Mouse (Mus musculus): ENCODE data around the gene Zpbp. TPM values are rescaled to one million over a fixed set of nuclear protein-coding genes. Genes with fewer than 3 reads are reported as not detected.

Gene Zpbp
- polyA plus RNA-seq (2014; fragmentation: Illumina TruSeq; extraction: RNeasy Lipid Tissue Mini Kit (QIAGEN cat#74804); ENCODE audit: low read depth, low replicate concordance) = not detected

GRCm38 (mm10) chr11:11461635-11462560, at the start of gene Zpbp, which contains the start of gene Spata48:
Gene Zpbp (minus strand): TSS chr11:11462408.
Gene Spata48 (plus strand): TSS chr11:11462094.

Other genes with a start within 250 kb of the Zpbp start
- gene Spata48, start 314 bp downstream of the Zpbp start, polyA plus RNA-seq (2014; fragmentation: Illumina TruSeq; extraction: RNeasy Lipid Tissue Mini Kit (QIAGEN cat#74804); ENCODE audit: low read depth, low replicate concordance) = not detected
- not detected for gene 4930512M02Rik, start 165.4 kb upstream of the Zpbp start, polyA plus RNA-seq (2014; fragmentation: Illumina TruSeq; extraction: RNeasy Lipid Tissue Mini Kit (QIAGEN cat#74804); ENCODE audit: low read depth, low replicate concordance)
- 9.6 TPM for gene Ikzf1, start 222.6 kb upstream of the Zpbp start, polyA plus RNA-seq (2014; fragmentation: Illumina TruSeq; extraction: RNeasy Lipid Tissue Mini Kit (QIAGEN cat#74804); ENCODE audit: low read depth, low replicate concordance)